Mouse (Mus musculus): Measurements from ENCODE around the gene Gnai3. TPM values are rescaled to one million over a fixed set of nuclear protein-coding genes. Genes with fewer than 3 reads are reported as not detected.

Gnai3 gene
- total RNA-seq, 2 experiments from 2014 or later: 28.0 to 28.4 TPM

GRCm38 (mm10) chr3:108094146-108094545 is 51.8 kb downstream of the Gnai3 start:
- Histone ChIP-seq H3K4me3 (no peak overlapping the region), H3K27ac (no peak overlapping the region)
- TF ChIP-seq CTCF (conservative IDR thresholded peaks at IDR 0.05): no peak
- DNase-seq (ENCODE audit: low spot score in 2 of 2): no peak

GRCm38 (mm10) chr3:108093306-108093705 is 52.6 kb downstream of the Gnai3 start:
- no peak for DNase-seq (ENCODE audit: low spot score in 2 of 2)
- Histone ChIP-seq H3K27ac (no peak overlapping the region), H3K4me3 (no peak overlapping the region)
- TF ChIP-seq CTCF (conservative IDR thresholded peaks at IDR 0.05): no peak

GRCm38 (mm10) chr3:108092536-108093115 is 53.3 kb downstream of the Gnai3 start, which contains the start of gene Gnat2:
Gnat2 (plus strand) TSS chr3:108092789.
- Histone ChIP-seq H3K27ac (no peak within 1 kb of the TSS), H3K4me3 (no peak within 1 kb of the TSS)
- DNase-seq (ENCODE audit: low spot score in 2 of 2): no peak
- no peak for TF ChIP-seq CTCF (conservative IDR thresholded peaks at IDR 0.05)

- no peak for TF ChIP-seq CTCF (conservative IDR thresholded peaks at IDR 0.05)
- DNase-seq (ENCODE audit: low spot score in 2 of 2): no peak
- Histone ChIP-seq H3K27ac (no peak overlapping the region), H3K4me3 (no peak overlapping the region)
Observed at GRCm38 (mm10) chr3:108092030-108092429, 53.9 kb downstream of the Gnai3 start.

- TF ChIP-seq CTCF (conservative IDR thresholded peaks at IDR 0.05): no peak
- H3K27ac ChIP-seq: no peak overlapping the region
- DNase-seq (ENCODE audit: low spot score in 2 of 2): no peak
- no peak overlapping the region for H3K4me3 ChIP-seq
Observed at GRCm38 (mm10) chr3:108090561-108090960, 55.4 kb downstream of the Gnai3 start.

- H3K4me3 ChIP-seq: no peak overlapping the region
- TF ChIP-seq CTCF (conservative IDR thresholded peaks at IDR 0.05): no peak
- DNase-seq (ENCODE audit: low spot score in 2 of 2): no peak
- H3K27ac ChIP-seq: no peak overlapping the region
Observed at GRCm38 (mm10) chr3:108089916-108090315, 56.0 kb downstream of the Gnai3 start.

- no peak overlapping the region for H3K4me3 ChIP-seq
- H3K27ac ChIP-seq: peak overlapping the region; percentile 53; the same call in 1 of the 2 replicates
- no peak for TF ChIP-seq CTCF (conservative IDR thresholded peaks at IDR 0.05)
- DNase-seq (ENCODE audit: low spot score in 2 of 2): no peak
Observed at GRCm38 (mm10) chr3:108088842-108089380, 57.0 kb downstream of the Gnai3 start.

- TF ChIP-seq CTCF (conservative IDR thresholded peaks at IDR 0.05): no peak
- no peak for DNase-seq (ENCODE audit: low spot score in 2 of 2)
- no peak overlapping the region for H3K27ac ChIP-seq
- H3K4me3 ChIP-seq: no peak overlapping the region
Observed at GRCm38 (mm10) chr3:108087329-108087728, 58.6 kb downstream of the Gnai3 start.

GRCm38 (mm10) chr3:108086470-108086979 is 59.4 kb downstream of the Gnai3 start, which contains the start of gene Ampd2:
Ampd2 (minus strand) TSS chr3:108086651.
- Histone ChIP-seq H3K4me3 (peak within 1 kb of the TSS; percentile 71), H3K27ac (peak within 1 kb of the TSS; percentile 94)
- no peak for TF ChIP-seq CTCF (conservative IDR thresholded peaks at IDR 0.05)
- DNase-seq (ENCODE audit: low spot score in 2 of 2): peak in 1 of 2 experiments; percentile 41

GRCm38 (mm10) chr3:108085721-108086469 is 60.1 kb downstream of the Gnai3 start:
- no peak for TF ChIP-seq CTCF (conservative IDR thresholded peaks at IDR 0.05)
- H3K4me3 ChIP-seq: peak overlapping the region; percentile 71
- peak; percentile 47 to 58 for DNase-seq (ENCODE audit: low spot score in 2 of 2)

GRCm38 (mm10) chr3:108085281-108085720 is 60.6 kb downstream of the Gnai3 start:
- DNase-seq (ENCODE audit: low spot score in 2 of 2): peak; percentile 90 to 91
- Histone ChIP-seq H3K27ac (peak overlapping the region; percentile 94), H3K4me3 (peak overlapping the region; percentile 71)
- peak; percentile 57 for TF ChIP-seq CTCF (conservative IDR thresholded peaks at IDR 0.05)

More at GRCm38 (mm10) chr3:108085721-108086469, 60.1 kb downstream of the Gnai3 start:
- peak overlapping the region; percentile 94 for H3K27ac ChIP-seq

GRCm38 (mm10) chr3:108084767-108085270 is 61.1 kb downstream of the Gnai3 start:
- DNase-seq (ENCODE audit: low spot score in 2 of 2): peak in 1 of 2 experiments; percentile 27
- H3K27ac ChIP-seq: peak overlapping the region; percentile 94
- TF ChIP-seq CTCF (conservative IDR thresholded peaks at IDR 0.05): no peak
- peak overlapping the region; percentile 71 for H3K4me3 ChIP-seq

Data from layer of hippocampus, adult 2 months (tissue).